Mouse (Mus musculus): ENCODE results near the gene Bglap2.
A peak's percentile ranks its signal among the peaks of the same experiment; 100 is the strongest.

Gene Bglap2

GRCm38 (mm10) chr3:88350732-88351131, 27.8 kb downstream of the Bglap2 start:
- DNase-seq (ENCODE audit: low spot score in 2 of 2), result no peak

DNA sequence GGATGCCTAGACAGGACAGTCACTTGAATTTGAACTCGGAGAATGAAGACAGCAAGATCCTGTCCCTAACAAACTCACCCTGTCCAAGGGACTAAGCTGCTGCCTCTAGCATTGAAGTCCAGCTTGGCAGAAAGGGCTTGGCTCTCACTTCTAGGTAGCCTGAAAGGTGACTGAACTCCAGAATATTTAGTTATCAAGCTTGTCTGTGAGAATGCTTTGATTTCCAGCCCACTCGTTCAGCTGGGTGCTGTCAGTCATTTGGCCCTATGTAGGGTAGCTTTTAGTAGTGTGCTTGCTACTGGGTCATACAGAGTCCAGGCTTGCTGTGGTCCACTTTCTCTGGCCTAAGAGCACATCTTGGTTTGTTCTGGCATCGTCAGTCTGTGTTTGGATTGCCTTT, 39.5 kb downstream of the Bglap2 start:
- DNase-seq (ENCODE audit: low spot score in 2 of 2), result no peak

DNA sequence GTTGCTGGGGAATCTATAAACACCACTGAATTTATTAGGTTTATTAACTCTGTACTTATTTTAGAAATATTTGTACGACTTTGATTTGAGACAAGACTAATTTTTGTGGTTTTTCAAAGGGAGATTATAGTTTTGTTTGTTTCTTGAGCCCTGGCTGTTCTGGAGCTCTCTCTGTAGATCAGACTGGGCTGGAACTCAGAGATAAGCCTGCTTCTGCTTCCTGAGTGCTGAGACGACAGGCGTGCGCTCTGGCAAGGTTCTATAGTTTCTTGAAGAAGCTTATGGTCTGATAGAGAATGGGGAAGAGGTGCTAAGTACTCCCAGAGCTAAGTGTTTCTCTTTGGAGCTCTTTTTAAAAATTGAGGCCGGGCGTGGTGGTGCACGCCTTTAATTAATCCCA, 40.2 kb downstream of the Bglap2 start:
- DNase-seq (ENCODE audit: low spot score in 2 of 2), result no peak

- peak in 1 of 2 experiments; percentile 29 for DNase-seq (ENCODE audit: low spot score in 2 of 2)
These were observed 41.0 kb downstream of the Bglap2 start for GRCm38 (mm10) chr3:88337367-88338020.

GRCm38 (mm10) chr3:88336058-88337013, 42.2 kb downstream of the Bglap2 start, which contains the start of the genes Tmem79 and Smg5:
Gene Tmem79, minus strand, starts transcription at chr3:88336148.
Gene Smg5, plus strand, starts transcription at chr3:88336260.
- DNase-seq (ENCODE audit: low spot score in 2 of 2), result peak; percentile 97 to 98

DNA sequence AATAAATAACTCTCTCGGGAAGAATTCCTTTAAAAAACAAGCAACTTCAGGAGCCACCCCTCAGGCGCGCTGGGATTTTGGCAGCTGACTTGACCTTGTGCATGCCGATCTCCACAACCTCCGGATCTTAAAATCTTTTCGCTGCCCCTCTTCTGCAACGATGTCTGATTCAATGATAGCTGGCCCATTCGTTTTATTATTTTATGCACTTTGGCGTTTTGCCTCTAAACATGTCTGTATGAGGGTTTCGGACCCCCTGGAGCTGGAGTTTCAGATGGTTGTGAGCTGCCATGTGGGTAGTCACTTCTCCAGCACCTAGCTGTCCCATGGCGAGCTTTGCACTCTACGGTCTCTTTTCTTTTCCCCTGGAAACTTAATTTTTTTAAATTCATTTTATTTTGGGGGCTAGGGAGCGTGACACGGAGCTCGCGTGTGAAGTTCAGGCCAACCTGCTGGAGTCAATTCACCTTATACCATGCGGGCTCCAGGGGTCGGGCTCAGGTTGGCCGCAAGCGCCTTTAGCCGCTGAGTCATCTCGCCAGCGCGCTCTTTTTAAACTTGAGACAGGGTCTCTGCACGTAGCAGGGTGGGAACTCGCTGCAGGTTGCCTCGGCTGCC, 43.0 kb downstream of the Bglap2 start:
- DNase-seq (ENCODE audit: low spot score in 2 of 2), result peak; percentile 31 to 49

DNA sequence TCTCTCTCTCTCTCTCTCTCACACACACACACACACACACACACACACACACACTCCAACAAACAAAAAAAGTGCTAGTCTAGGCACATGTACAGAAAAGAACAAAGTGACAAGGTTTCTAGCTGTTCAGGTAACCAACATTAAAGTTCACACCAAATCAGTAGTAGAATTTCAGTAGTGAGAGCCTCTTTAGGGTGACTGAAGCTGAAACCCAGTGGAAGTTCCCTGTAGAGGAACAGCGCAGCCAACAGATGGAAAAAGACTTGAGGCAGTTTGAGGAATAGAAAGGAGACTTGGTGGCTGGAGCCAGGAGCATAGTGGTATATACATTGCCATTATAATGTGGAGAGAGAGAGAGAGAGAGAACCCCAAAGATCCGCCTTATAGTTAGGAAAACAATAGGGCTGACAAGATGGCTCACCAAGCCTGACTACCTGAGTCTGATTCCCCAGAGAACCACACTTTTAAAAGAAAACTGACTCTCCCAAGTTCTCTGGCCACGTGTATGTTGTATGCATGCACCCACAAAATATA, 43.5 kb downstream of the Bglap2 start:
- no peak for DNase-seq (ENCODE audit: low spot score in 2 of 2)

- no peak for DNase-seq (ENCODE audit: low spot score in 2 of 2)
These were observed 44.4 kb downstream of the Bglap2 start for GRCm38 (mm10) chr3:88334029-88334658.

DNA sequence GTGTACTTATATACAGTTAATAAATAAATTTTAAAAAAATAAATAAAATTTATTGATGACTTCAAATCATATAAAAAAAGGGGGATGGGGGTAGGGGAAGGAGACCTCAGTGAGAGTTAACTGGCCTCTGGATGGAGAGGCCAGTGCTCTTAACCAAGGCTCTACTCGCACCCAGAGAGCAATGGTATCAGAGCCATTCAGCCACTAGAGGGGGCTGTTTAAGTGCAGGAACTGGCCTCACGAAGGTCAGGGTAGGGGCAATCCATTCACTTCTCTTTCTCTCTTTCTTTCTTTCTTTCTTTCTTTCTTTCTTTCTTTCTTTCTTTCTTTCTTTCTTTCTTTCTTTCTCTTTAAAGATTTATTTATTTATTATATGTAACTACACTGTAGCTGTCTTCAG, 47.2 kb downstream of the Bglap2 start:
- DNase-seq (ENCODE audit: low spot score in 2 of 2), result peak; percentile 54 to 77

DNA sequence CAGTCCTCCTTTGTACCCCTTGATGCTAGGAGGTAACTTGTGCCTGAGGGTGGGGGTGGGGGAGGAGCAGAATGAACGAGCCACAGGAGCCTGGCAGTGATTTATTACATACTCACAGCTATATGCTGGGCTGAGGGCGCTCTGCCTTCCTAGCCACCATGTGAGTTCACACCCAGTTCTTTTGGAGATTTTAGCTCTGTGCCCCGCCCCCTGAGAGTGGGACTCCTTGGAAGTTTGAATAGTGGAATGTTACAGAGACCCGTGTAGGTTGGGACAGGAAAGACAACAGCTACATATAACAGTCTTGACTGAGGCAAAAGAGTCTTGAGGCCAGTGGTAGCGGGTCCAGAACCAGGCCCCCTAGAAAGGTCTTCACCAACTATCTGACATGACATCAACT, 49.5 kb downstream of the Bglap2 start:
- DNase-seq (ENCODE audit: low spot score in 2 of 2), result no peak
